Mouse (Mus musculus) cerebellum, postnatal 14 days (tissue): Measurements from ENCODE around the gene Baz2b.

Source experiments
- DNase-seq, 2 experiments: peaks; one replicate each; pipeline ENCODE4 v3.0.0; 2021; ENCODE audit warnings: mixed read lengths in 2 of 2

Baz2b gene

DNA sequence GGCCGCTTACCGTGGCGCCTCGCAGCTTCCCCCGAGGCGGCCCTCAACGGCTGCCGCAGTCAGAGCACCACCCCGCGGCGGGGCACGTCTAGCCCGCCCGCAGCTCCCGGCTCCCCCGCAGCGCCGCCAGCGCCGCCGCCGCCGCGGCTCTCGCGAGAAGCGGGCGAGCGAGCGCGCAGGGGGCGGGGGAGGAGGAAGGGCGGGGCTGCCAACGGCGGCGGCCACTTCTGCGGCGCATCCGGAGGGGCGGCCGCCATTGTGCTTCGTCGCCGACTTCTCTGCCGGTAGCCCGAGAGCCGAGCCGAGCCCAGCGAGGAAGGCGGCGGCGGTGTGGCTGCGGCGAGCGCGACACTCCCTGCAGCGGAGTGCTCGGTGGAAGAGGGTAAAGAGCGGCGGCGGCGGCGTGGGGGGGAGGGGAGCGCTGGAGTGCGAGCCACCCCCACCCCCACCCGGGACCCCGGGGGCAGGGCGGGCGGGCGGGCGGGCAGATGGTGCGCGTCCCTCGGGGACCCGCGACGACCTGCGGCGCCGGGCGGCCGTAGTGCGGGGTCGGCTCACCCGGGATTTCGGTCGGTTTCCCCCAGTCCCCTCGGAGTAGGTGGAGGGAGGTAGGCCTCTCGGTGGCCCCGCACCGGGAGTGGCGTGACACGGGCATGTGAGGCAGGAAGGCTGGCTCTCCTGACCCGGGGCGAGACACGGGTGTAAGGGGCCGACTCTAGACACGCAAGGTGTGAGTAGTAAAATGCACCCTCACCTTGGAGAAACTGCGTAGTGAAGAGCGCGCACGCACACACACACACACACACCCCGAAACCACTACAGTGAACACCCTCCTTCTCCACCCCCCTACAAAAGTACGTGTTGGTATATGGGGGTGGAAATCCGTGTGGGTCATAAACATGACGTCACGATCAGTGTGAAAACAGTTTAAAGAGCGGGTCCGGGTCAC lies at the start of gene Baz2b, which contains the start of gene March7:
TSS of gene Baz2b (minus strand) at position 137 of the 949 bp plus-strand sequence.
TSS of gene March7 (plus strand) at position 185 of the 949 bp plus-strand sequence.
- DNase-seq: peak; percentile 92 to 94

DNA sequence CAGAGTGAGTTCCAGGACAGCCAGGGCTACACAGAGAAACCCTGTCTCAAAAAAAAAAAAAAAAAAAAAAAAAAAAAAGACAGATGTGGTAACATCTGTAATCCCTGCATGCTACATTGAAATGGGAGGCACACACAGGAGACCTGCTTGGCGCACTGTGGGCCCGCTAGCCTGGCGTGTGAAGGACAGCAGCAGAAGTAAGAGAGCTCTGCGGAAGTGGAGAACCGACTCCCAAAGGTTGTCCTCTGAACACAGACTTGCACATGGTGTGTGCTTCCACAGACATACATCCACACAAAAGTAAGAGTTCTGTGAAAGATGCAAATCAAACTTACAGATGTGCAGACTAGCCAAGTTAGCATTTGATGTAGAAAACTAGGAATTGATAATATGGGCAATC lies 49.5 kb upstream of the Baz2b start:
- DNase-seq: no peak

DNA sequence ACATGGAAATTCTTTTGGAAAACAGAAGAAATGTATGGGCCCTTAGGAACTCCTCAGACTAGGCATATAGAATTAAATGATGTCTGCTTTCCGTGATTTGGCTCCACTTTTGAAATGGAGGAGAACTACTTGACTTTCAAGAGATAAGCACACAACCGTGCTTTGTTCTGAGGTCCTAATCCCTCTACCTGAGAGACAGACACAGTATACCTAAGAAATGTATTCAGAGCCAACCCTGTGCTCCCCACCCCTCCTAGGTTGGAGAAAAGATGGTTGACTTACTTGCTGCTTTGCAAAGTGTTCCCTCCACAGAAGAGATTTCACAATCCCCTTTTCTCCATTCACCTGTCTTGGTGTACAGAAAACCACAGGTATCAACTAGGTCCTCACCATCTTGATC lies 47.1 kb upstream of the Baz2b start:
- DNase-seq: no peak

DNA sequence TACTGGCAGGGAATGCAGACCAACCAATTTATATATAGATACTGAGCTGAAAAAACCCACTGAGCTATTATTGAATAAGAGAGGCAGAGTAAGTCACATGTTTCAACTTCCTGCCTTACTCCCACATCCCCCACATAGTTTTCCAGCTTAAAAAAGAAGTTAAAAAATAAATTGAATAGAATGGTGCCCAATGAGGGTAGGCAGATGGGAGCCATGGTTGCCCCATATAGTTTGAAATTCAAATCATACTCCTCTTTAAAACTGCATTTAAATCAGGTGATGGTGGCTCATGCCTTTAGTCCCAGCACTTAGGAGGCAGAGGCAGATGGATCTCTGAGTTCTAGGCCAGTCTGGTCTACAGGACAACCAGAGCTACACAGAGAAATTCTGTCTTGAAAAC lies 43.9 kb upstream of the Baz2b start:
- no peak for DNase-seq

DNA sequence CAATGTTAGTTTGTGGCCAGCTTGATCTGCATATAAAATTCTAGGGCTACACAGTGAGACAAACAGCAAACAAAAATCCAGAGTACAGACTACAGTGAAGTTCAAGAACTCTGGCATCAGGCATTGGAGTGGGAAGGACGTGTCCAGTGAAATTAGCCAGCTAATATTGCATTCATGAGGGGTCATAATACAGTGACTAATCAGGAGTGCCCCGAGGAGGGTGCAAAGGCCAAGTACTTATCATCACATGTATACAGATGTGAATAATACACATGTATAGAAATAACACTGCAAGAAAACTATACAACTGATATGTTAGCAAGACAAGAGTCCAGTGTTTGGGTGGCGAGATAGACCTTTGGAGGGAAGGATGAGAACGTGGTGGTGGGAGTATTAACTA lies 43.1 kb upstream of the Baz2b start:
- DNase-seq: no peak

DNA sequence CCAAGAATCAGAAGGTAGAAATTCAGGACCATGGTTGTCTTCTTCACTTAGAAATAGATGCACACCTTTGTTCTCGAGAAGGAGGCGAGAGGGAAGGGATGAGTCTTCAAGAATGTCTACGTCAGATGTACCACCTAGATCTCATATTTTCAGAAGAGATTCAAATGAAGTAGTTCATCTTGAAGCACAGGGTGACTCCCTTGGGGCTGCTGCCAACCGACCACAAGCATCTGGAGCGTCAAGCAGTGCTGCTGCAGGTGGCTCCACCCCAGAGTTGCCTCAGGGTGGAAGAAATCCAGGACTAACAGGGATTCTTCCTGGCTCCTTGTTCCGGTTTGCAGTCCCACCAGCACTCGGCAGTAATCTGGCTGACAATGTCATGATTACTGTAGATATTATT lies 24.9 kb upstream of the Baz2b start:
- DNase-seq: no peak

DNA sequence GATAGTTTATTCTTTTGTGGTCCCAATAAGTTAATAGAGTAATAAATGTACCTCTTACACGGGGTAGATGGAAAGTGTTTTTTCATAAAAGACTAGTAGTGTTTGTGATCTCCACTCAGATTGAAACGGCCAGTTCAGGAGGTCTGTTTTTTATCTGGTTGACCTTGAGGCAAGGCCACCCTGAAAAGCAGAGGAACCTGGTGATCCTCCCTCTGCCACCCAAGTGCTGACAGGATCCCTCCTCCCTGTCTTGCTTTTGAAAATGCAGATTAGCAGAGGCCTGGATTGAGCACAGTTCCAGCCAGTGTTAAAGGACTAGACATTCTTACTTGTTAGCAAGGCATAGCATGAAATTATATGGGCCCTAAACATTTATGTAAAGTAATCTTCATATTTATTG lies 23.5 kb upstream of the Baz2b start:
- DNase-seq: no peak

DNA sequence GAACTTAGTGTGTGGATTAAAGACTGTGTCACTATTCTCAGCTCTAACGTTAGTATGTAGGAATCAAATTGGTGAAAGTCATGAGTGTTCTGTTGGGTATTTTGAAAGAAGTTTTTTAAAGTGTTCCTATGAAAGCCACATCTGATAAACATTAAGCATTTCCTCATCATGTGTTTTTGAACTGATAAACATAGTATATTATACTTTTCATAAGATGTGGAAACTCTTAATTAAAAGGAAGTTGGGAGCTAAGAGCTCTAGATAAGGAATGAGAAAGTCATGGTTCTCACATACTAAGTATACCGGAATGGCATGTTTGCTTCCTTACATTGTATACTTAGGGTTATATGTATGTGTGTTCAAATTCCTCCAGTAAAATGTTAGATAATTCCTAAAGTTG lies 20.7 kb upstream of the Baz2b start:
- DNase-seq: no peak

DNA sequence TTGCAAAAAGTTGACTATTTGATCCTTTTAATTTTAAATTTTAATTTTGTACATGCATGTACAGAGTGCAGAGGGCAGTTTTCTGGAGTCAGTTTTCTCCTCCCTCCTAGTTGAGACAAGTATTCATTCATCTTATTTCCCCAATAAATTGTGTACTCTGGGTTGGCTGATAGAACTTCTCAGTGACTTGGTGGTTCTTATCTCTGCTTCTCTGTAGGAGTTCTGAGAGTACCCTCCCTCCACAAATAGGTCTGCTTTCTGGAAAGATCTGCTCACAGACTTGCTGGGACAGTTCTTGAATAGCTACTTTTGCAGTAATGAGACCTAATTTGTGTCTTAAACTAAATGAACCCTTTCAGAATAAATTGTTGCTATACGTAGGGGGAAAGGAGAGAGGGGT lies 18.8 kb upstream of the Baz2b start:
- DNase-seq: no peak

DNA sequence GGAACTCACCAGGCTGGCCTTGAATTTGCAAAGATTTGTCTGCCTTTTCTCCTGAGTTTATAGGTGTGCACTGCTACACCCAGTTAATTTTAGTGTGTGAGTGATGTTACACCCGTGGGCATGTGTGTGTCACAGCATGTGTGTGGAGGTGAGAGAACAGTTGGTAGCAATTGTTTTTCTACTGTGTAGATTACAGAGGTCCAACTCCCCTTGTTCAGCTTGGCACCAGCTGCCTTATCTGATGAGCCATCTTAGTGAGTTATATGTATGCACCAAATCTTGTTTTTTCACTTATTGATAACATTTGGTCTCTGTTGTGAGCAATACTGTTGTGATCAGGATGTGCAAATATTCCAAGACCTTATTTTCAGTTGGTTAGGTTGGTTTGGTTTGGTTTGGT lies 13.8 kb upstream of the Baz2b start:
- DNase-seq: no peak

DNA sequence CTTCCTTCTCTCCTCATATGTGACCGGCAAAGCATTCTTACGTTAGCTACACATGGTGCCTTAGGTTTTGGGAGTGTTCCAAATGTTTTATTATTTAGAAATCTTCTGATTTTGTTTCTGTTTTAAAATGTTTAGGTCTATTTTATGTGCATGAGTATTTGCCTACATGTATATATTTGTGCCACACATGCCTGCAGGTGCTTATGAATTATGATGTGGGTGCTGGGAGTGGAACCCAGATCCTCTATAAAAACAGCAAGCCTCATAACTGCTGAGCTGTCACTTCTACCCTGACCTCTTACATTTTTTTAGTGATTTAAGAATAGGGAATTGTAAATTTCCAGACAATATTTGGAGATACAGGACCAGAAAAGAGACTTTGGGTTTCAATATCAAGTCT lies 12.3 kb upstream of the Baz2b start:
- DNase-seq: no peak

DNA sequence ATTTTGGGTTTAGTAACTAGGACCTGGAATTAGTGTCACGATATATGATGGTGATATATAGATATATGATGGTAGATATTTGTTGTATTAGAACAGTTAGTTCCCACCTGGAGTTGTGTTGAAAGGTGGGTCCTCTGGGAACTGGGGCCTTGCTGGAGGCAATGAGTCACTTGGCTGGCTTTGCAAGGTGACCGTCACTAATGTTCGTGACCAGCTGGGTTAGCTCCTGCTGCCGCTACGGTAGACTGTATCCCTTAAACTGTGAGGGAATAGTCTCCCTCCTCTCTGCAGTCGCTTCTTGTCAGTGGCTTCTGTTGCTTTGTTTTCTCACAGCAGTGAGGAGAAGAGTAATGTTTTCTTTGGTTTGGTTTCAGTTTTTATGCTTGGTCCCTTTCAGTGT lies 11.6 kb upstream of the Baz2b start:
- peak in 1 of 2 experiments; percentile 32 for DNase-seq

DNA sequence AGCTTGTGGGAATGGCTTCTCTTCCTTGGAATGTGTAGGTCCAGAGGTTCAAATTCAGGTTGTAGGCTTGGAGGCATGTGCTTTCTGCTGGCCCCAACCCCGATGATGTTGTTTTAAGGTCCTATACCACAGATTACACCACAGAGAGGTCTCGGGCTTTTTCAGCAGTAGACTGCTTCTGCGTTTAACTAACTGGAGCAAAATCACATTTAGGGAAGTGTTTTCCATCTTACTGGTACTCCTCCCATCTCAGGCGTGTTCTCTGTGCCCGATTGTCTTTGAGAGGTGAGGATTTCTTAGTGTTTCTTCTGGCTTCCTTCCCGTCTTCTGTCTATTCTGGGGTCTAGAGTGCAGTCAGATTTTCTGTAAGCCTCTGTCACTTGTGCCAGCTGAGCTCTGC lies 8.0 kb upstream of the Baz2b start:
- DNase-seq: no peak

DNA sequence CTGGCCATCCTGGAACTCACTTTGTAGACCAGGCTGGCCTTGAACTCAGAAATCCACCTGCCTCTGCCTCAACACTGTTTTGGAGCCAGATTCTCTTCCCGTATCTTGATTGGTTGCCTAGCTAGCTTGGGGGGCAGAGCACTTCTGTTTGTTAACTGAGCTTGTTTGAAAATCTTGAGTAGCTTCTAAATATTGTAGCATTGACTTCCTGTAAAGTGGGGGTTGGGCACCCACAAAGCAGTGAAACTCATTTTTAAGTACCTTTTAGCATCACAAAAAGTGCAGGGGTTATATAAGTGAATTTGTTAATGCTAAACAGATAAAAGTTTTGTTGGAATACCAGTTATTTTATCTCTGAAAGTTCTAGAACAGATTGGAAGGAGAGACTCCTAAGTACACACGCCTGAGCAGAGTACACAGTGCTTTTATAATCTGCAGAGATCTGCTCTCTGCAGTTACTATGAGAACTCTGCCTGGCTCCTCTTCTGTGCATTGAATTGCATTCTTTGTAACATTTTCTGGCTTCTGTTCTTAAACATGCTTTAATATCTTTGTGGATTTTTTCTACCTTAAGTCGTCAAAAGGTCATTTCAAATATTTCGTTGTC lies 7.0 kb upstream of the Baz2b start:
- no peak for DNase-seq

DNA sequence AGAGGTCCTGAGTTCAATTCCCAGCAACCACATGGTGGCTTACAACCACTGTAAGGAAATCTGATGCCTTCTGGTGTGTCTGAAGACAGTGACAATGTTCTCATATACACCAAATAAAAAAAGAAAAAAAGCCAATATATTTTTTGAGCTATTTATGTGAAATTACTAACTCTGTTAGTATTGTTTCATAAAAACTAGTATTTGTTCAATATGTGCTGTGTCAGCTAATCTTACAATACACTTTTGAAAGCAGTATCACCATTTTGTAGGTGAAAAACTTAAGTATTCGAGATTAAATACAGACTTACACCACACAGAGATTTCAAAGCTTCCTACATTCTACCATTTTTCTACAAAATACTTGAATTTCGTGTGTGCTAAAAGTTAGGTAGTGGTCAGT lies 5.0 kb upstream of the Baz2b start:
- DNase-seq: no peak

DNA sequence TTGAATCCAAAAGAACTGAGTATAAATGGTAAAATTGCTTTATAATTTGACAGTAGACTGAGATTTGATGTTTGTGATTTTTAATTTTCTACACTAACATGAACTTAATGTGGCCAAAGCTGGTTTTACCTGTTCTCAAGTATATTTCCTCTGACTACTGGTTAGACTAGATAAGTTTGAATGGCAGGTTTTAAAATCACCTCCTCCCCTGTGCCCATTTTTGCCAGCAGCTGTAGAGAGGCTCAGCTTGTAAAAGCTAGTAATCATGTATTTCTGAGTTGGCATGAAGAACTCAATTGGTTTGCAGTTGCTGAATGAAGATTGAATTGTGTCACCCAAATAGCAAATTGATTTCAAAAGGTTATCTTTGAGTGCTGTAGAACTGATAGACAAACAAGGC lies 2.8 kb upstream of the Baz2b start:
- no peak for DNase-seq

DNA sequence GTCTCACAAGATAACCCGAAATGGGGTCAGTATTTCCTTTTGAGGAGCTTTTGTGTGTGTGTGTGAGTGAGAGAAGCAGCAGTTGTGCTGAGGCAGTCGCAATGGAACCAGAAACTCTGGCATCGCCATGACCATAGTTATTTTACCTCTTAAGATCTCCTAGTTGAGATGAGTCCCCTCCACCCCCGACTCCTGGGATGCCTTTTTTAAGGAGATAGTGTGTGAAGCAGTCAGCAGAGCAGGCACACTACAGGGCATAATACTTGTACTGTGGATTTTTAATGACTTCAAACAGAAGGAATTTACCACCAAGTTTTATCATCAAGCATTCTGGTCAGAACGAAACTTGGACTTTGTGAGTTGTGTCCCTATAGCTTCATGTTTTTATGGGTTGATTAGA lies 1.2 kb upstream of the Baz2b start:
- DNase-seq: no peak

DNA sequence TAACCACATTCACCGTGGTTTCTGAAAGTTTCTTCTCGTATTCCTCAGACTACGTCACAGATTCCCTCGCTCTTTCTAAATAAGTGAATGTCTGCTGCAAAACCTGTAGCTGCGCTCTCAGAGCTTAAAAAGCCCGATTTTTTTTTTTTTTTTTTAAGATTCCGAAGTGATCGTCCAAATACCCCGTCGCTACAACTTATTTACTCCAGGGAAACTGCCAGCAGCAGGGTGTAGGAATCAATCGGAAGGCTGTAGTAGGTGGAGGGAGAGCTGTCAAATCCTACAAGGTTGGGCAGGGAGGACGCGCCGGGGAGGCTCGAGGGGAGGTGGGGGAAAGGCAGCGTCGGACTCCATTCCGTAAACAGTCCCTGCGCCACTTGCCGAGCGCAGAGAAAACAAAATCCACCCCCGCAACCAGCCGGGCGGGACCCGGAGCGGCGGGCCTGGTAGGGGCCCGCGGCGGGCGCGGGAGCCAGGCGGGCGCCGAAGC lies 472 bp downstream of the Baz2b start:
- peak; percentile 71 to 75 for DNase-seq

DNA sequence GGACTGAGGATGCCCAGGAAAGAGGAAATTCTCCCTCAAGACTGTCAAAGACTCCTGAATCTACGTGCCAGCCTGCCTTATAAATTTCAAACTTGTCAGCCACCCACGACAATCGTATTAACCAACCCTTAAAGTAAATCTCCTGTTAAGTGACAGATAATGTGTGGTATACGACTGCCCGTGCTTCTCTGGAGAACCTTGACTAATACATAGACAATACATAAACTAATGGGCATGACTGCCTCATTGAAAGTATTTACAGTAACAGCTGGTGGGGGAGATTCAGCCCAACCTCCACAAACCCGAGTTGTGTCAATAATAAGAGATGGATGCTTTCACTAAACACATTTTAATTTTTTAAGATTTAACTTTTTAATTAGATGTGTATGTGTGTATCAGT lies 3.8 kb downstream of the Baz2b start:
- DNase-seq: no peak

DNA sequence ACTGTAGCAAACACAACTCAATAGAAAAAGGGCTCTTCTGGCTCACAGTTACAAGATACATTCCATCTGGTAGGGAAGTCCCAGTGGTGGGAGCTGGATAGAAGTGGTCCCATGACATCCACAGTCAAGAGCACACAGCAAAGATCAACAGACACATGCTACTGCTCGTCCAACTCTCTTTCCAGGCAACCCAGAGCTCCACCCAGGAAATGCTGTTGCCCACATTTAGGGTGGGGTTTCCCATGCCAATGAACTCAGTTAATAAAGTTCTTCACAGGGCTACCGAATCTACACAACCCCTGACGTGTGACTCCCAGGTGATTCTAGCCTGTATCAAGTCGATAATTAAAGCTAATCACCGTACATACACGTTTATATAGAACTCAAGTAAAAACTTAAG lies 5.5 kb downstream of the Baz2b start:
- DNase-seq: no peak

DNA sequence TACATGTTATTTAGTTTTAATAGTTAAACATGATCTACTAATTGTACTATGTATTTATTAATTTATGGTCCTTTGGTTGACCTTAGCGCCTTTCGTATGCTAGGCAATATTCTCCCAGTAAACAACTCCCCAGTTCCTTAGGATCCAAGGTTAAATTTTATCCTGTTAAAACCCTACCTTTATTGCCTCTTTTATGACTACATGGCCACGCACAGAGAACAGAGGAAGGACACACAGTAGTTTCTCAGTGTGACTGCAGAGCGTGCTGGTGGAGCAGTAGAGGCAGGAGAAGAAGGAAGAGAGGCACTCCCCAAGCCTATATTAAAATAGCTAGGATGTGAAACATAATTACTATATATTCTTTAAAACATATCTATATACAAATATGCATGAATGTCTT lies 5.9 kb downstream of the Baz2b start:
- no peak for DNase-seq

DNA sequence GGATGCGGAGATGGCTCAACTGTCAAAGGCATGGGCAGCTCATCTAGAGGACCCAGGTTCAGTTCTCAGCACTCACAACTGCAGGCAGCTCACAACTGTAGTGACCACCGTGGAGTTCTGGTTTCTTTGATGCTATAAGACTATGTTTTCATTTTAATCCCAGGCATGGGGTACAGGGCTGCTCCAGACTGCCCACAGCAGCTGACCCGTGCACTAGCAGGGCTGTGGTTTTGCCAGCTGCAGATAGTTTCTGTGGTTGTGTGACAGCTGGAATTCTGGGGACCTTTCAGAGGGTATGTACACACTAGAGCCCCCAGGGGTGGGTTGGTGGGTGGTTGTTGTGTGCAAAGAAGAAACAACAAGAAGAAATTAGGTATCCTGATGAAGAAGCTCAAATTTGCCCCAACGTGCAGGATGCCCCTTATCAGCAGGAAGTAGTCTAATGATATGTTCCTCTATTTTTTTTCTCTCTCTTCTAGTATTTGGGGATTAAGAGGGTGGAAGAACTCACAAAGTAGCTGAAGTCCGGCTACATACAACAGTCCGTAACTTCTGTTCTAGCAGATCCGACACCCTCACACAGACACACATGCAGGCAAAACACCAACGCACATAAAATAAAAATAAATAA lies 6.6 kb downstream of the Baz2b start:
- no peak for DNase-seq

DNA sequence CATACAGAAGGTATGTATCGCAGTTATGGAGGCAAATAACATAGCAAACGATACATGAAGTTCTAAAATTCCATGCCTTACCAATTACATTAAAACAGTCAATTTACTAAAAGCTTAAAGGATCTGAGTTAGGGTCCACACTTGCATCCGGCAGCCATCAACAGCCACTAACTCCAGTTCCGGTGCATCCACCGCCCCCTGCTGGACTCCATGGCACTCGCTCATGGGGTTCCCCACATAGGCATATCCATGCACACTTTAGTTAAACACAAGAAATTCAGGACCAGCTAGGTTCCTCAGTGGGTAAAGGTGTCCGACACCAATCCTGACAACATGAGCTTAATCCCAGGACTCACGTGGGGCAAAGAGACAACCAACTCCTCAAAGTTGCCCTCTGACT lies 9.0 kb downstream of the Baz2b start:
- DNase-seq: peak; percentile 47 to 73

DNA sequence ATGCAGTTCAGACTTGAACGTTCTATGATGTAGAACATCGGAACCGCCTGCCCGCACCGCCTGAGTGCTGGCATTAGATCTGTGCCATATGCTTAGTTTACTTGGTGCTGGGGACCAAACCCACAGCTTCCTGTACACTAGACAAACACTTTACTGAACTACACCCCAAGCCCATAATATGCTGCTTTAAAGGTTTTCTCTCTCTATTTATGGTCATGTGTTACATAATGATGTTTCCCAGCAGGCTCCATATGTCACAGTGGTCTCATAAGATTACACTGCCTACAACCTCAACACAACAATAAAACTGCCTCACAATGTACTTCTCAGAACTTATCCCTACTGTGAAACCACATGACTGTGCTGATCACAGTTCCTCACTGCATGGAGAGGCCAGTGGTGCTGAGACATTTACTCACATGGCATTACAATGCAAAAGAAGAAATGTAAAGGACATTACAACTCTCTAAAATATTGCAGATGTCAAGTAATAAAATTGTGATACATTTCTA lies 9.5 kb downstream of the Baz2b start:
- no peak for DNase-seq
